ENCODE assay signal across 30 mouse cellular contexts in the genomic region with DNA sequence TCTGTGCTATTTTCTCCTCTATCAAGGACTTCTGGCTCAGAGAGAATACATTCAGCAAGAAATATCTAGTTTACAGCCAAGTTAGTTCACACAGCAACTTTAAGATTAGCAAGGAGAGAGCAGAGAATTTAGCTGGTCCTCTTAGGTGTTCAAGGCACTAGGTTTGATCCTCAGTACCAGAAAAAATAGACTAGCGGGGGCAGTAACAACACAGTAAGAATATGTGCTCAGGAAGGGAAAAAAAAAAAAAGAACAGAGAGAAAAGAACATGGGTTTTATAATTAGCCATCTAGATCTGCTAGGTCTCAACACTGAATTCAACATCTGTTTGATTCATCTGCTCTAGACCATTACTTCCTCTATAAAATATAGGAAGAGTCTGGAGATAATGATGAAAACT. TPM values are rescaled to one million over a fixed set of nuclear protein-coding genes. Genes with fewer than 3 reads are reported as not detected.
"Had no signal": no experiment of that assay in that cellular context is flagged by ENCODE, and none has a peak within 500 bp of the region (broad histone marks: within the 10 kb centered on the region; RNA-seq: fewer than 3 reads in every experiment).

No protein-coding gene starts in this region.

- H3K27me3 ChIP-seq: heart, embryonic 13.5 days; heart, embryonic 15.5 days; hindbrain, embryonic 13.5 days; hindbrain, embryonic 15.5 days; kidney, embryonic 15.5 days; limb, embryonic 13.5 days; limb, embryonic 15.5 days; liver, embryonic 13.5 days; liver, embryonic 15.5 days had no signal

- H3K9ac ChIP-seq: heart, embryonic 13.5 days; heart, embryonic 15.5 days; hindbrain, embryonic 13.5 days; hindbrain, embryonic 15.5 days; kidney, embryonic 15.5 days; limb, embryonic 13.5 days; limb, embryonic 15.5 days; liver, embryonic 13.5 days; liver, embryonic 15.5 days had no signal

- ATAC-seq: hindbrain, postnatal 0 days; intestine, embryonic 16.5 days had no signal

- H3K4me3 ChIP-seq: gastrocnemius, adult 2 months; heart, adult 2 months; heart, embryonic 13.5 days; heart, embryonic 15.5 days; hindbrain, embryonic 13.5 days; hindbrain, embryonic 15.5 days; kidney, embryonic 15.5 days; limb, embryonic 13.5 days; limb, embryonic 15.5 days; liver, embryonic 13.5 days; liver, embryonic 15.5 days had no signal

- H3K9me3 ChIP-seq: heart, embryonic 13.5 days; heart, embryonic 15.5 days; hindbrain, embryonic 13.5 days; hindbrain, embryonic 15.5 days; kidney, embryonic 15.5 days; limb, embryonic 13.5 days; limb, embryonic 15.5 days; liver, embryonic 13.5 days; liver, embryonic 15.5 days had no signal

- H3K36me3 ChIP-seq: heart, embryonic 15.5 days; kidney, embryonic 15.5 days had no signal

- H3K4me2 ChIP-seq: heart, embryonic 11.5 days; heart, embryonic 13.5 days; heart, embryonic 15.5 days; hindbrain, embryonic 13.5 days; hindbrain, embryonic 15.5 days; kidney, embryonic 15.5 days; limb, embryonic 13.5 days; limb, embryonic 15.5 days; liver, embryonic 13.5 days; liver, embryonic 15.5 days had no signal

- DNase-seq: gastrocnemius, adult 2 months; gastrocnemius, postnatal 10 days; gastrocnemius, postnatal 25 days; heart, adult 2 months; heart, postnatal 14 days; heart, postnatal 36 days; kidney, adult 11 months; kidney, adult 2 months; kidney, adult 9 months; kidney, postnatal 14 days; kidney, postnatal 36 days; layer of hippocampus, adult 9-11 months; layer of hippocampus, postnatal 36 days; left cerebral cortex, postnatal 4 days; liver, embryonic 13.5 days had no signal

- H3K27ac ChIP-seq: gastrocnemius, adult 2 months; heart, adult 2 months; heart, embryonic 13.5 days; heart, embryonic 15.5 days; hindbrain, embryonic 13.5 days; hindbrain, embryonic 15.5 days; hindbrain, postnatal 0 days; kidney, embryonic 15.5 days; kidney, postnatal 0 days; limb, embryonic 13.5 days; limb, embryonic 15.5 days; liver, embryonic 13.5 days; liver, embryonic 15.5 days had no signal

- H3K4me1 ChIP-seq: heart, embryonic 13.5 days; heart, embryonic 15.5 days; hindbrain, embryonic 13.5 days; hindbrain, embryonic 15.5 days; limb, embryonic 13.5 days; limb, embryonic 15.5 days had no signal

RNA-seq across cellular contexts. Expression of a gene that starts 36.2 kb away (rescaled TPM):
- total RNA-seq: hematopoietic stem cell, adult 5-6 weeks; left cerebral cortex, postnatal 25 days had no signal
- polyA plus RNA-seq: liver, adult 2 months had no signal
